Mouse (Mus musculus): Measurements from ENCODE around the gene Kl. TPM values are rescaled to one million over a fixed set of nuclear protein-coding genes. Genes with fewer than 3 reads are reported as not detected.

Gene Kl
- polyA plus RNA-seq, 1 experiment, result 0.90 TPM

DNA sequence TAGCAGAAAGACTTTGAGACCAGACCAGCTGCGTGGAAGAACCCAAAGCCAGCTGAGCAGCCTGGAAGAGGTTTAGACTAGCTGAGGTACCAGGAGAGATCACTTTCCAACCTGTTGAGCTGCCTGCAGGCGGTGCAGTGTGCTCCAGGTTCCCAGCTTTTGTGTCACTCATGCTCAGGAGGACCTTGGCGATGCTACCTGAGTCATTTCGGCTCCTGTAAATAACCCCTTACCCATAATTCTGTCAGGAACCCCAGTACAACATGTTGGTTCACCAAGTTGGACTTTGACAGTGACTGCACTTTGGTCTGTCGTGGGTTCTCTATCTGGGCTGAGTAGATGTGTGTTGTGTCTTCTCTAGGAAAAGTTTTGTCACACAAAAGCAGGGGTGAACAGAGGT, 66.0 kb downstream of the Kl start:
- no peak for DNase-seq (ENCODE audit: low read depth)
- TF ChIP-seq POLR2A (IDR thresholded peaks at IDR 0.05; ENCODE audit: borderline replicate concordance, extremely low read depth, insufficient read depth, insufficient read length, poor library complexity, severe bottlenecking), result no peak
- no peak for TF ChIP-seq CTCF (IDR thresholded peaks at IDR 0.05; ENCODE audit: borderline replicate concordance, extremely low read depth, insufficient read depth, insufficient read length)

DNA sequence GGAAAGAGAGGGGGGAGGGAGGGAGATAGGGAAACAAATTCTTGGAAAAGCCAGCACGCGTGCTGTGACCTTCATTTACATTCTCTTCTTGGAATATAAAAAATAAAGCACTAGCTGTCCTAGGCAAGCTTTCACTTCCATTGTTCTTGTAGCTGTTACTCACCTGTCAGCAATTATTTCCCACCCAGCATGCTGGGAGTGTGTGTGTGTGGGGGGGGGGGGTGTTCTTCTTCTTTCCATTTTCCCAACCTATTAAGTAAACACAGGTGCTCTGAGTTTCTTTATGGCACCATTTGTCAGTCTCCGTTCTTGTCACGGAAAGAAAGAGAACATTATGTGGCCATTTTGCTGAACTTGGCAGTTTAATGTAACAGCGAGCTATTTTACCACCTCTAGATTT, 66.6 kb downstream of the Kl start:
- peak; percentile 19 for DNase-seq (ENCODE audit: low read depth)
- no peak for TF ChIP-seq CTCF (IDR thresholded peaks at IDR 0.05; ENCODE audit: borderline replicate concordance, extremely low read depth, insufficient read depth, insufficient read length)
- TF ChIP-seq POLR2A (IDR thresholded peaks at IDR 0.05; ENCODE audit: borderline replicate concordance, extremely low read depth, insufficient read depth, insufficient read length, poor library complexity, severe bottlenecking), result no peak

DNA sequence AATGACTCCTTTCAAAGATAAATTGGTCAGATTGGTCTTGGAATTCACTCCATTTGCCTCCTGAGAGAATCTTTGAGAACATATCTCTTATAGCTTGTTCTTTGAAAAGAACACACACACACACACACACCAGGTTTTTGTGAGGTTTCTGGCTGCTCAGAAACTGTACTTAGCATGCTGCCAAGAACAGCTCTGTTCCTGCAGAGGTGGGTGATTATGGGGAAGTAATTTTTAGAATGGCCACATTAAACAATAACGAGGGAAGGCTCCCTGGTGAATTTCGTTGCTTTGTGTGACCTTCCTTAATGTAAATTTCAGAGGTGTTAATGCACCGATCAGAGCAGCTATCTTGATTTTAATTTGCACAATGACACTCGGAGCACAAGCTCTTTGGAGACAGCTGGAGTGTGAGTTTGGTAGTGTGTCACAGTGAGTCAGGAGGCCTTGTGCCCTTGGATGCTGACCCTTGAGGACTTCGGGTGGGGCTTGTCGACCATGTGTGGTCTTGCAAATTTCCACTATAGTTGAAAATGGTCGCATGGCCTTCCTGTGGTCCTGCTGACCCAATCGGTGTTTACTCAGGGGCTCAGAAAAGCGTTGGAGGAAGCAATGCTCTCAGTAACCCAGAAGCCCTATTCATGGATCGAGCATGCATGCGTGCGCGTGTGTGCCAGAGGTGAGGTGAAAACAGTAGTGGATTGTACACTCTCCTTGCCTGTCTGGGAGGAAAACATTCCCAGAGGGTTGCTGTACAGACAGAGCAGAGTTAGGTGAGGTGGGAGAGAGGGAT, 67.8 kb downstream of the Kl start:
- TF ChIP-seq CTCF (IDR thresholded peaks at IDR 0.05; ENCODE audit: borderline replicate concordance, extremely low read depth, insufficient read depth, insufficient read length) (no peak), POLR2A (IDR thresholded peaks at IDR 0.05; ENCODE audit: borderline replicate concordance, extremely low read depth, insufficient read depth, insufficient read length, poor library complexity, severe bottlenecking) (no peak)
- peak; percentile 39 for DNase-seq (ENCODE audit: low read depth)

DNA sequence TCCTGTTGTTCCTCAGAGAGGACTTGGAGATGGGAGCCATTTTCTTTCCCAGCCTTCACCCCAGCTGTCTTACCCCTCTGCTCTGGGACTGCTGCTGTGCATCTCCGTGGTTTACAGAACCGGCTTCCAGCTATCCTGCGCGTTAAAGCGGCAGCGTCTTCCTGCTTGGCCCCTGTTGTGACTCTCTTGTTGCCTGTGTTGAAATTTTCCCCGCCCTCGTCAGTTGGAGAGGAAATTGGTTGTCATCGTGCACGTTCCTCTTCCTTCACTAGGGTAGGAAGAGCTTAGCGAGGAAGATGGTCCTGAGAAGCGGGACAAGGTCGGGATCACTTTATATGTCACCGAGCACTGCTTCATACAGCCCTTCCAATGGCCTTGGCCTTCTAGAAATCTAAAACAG, 68.4 kb downstream of the Kl start:
- peak; percentile 2 for DNase-seq (ENCODE audit: low read depth)
- TF ChIP-seq CTCF (IDR thresholded peaks at IDR 0.05; ENCODE audit: borderline replicate concordance, extremely low read depth, insufficient read depth, insufficient read length), result no peak
- no peak for TF ChIP-seq POLR2A (IDR thresholded peaks at IDR 0.05; ENCODE audit: borderline replicate concordance, extremely low read depth, insufficient read depth, insufficient read length, poor library complexity, severe bottlenecking)

DNA sequence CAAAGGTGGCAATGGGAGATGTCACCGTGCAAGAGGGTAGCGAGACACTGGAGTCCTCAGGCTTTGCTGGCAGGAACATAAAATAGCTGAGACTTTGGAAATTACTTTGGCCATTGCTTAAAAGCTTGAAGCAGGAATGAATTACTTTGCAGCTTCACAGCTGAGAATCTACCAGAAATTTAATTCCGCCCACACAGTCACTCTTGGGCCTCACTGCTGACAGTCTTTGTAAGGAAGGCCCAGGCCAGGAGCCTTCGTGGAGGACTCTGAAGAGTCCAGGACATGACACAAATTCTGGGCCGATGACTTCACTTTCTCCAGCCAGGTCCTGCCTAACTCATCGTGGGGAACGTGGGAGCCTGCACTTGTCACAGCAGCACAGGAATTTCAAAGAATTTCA, 69.6 kb downstream of the Kl start:
- no peak for TF ChIP-seq CTCF (IDR thresholded peaks at IDR 0.05; ENCODE audit: borderline replicate concordance, extremely low read depth, insufficient read depth, insufficient read length)
- no peak for TF ChIP-seq POLR2A (IDR thresholded peaks at IDR 0.05; ENCODE audit: borderline replicate concordance, extremely low read depth, insufficient read depth, insufficient read length, poor library complexity, severe bottlenecking)

DNA sequence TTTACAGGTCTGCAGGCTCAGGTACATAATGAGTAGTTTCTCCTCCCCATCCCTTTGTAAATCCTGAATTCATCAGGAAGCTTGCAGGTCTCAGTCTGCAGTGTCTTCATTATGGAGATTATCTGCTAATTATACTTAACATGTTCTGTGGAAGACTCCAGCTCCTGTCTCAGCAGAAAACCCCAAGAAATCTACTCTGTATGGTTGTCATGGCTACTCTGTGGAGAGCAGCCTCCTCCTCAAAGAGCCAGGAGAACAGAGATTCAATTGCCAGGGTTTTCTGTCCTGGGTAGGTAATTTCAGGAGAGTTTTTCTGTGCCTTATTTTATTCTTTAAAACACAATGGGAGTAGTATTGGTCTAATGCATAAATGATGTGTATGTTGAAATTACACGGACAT, 70.5 kb downstream of the Kl start:
- TF ChIP-seq CTCF (IDR thresholded peaks at IDR 0.05; ENCODE audit: borderline replicate concordance, extremely low read depth, insufficient read depth, insufficient read length), result no peak
- DNase-seq (ENCODE audit: low read depth), result peak; percentile 67

More for the DNA sequence above, 69.6 kb downstream of the Kl start:
- no peak for DNase-seq (ENCODE audit: low read depth)

DNA sequence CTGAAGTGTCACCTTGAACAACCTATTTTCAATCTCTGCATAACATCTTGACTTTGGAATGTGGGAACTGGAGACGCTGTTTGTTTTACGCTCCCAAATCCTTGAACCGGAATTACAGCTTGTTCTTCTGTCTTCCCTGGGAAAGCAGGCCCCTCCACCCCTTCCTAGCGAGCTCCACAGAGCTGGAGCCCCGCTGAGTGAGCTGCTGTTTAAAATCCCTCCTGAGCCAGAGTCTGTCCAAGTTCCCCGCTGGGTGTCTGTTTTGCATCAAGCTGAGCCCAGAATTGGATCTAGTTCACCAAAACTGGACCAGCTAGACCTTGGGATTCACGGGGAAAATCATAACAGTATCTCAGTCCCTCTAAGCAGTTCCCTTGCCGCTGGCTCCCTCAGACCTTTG, 71.1 kb downstream of the Kl start:
- DNase-seq (ENCODE audit: low read depth), result peak; percentile 66
- TF ChIP-seq POLR2A (IDR thresholded peaks at IDR 0.05; ENCODE audit: borderline replicate concordance, extremely low read depth, insufficient read depth, insufficient read length, poor library complexity, severe bottlenecking) (no peak), CTCF (IDR thresholded peaks at IDR 0.05; ENCODE audit: borderline replicate concordance, extremely low read depth, insufficient read depth, insufficient read length) (no peak)

DNA sequence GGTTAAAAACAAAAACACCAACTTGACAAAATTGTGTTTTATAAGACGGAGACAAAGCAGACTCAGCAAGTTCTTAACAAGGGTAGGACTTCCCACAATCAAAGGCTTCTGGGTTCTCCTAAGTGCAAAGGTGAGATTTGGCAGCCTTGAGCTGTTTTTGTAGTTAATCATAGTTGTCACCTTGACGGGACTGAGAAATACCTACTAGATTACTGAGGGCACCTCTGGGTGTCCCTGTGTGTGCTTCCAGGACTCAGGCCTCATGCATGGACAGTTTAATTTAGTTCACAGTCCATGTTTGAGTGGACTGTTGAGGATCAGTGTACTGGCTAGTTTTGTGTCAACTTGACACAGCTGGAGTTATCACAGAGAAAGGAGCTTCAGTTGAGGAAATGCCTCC, 72.1 kb downstream of the Kl start:
- DNase-seq (ENCODE audit: low read depth), result no peak
- TF ChIP-seq CTCF (IDR thresholded peaks at IDR 0.05; ENCODE audit: borderline replicate concordance, extremely low read depth, insufficient read depth, insufficient read length), result no peak
- no peak for TF ChIP-seq POLR2A (IDR thresholded peaks at IDR 0.05; ENCODE audit: borderline replicate concordance, extremely low read depth, insufficient read depth, insufficient read length, poor library complexity, severe bottlenecking)

DNA sequence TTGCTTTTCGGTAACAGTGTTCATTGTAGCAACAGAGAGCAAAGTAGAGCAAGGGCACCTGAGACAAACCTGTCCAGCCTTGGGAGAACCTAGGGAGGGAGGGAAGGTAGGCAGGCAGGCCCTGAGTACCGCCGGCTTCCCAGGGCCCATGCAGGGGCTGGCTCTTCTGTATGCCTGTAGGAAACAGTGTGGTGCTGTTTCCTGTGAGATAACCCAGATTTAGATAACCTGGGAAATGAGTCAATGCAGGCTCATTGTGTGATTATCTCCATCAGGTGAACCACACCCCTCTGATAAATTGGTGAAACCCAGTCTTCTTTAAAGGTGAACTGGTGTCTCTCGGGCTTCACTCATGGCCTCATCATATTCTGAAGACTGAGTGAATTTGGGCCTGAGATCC, 73.7 kb downstream of the Kl start:
- TF ChIP-seq POLR2A (IDR thresholded peaks at IDR 0.05; ENCODE audit: borderline replicate concordance, extremely low read depth, insufficient read depth, insufficient read length, poor library complexity, severe bottlenecking), result no peak
- TF ChIP-seq CTCF (IDR thresholded peaks at IDR 0.05; ENCODE audit: borderline replicate concordance, extremely low read depth, insufficient read depth, insufficient read length), result no peak
- DNase-seq (ENCODE audit: low read depth), result no peak

DNA sequence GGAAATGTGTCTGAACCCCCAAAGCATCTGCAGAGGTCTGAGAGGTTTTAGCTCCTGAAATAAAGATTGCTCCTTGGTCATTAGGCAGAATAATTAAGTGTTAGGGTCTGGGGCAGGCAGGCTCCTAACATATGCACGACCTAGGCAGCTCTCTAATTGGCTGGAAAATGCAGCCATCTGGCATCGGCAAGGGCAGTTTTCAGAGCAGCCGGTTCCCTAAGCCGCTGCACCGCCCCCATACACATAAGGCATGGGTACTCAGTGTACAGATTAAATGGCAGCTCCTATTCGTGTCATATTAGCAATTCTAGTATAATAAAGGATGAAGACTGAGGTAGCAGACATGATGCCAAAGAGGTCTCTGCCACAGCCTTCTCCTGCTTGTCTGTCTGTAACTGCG, 74.8 kb downstream of the Kl start:
- TF ChIP-seq CTCF (IDR thresholded peaks at IDR 0.05; ENCODE audit: borderline replicate concordance, extremely low read depth, insufficient read depth, insufficient read length) (no peak), POLR2A (IDR thresholded peaks at IDR 0.05; ENCODE audit: borderline replicate concordance, extremely low read depth, insufficient read depth, insufficient read length, poor library complexity, severe bottlenecking) (no peak)
- DNase-seq (ENCODE audit: low read depth), result peak; percentile 93

DNA sequence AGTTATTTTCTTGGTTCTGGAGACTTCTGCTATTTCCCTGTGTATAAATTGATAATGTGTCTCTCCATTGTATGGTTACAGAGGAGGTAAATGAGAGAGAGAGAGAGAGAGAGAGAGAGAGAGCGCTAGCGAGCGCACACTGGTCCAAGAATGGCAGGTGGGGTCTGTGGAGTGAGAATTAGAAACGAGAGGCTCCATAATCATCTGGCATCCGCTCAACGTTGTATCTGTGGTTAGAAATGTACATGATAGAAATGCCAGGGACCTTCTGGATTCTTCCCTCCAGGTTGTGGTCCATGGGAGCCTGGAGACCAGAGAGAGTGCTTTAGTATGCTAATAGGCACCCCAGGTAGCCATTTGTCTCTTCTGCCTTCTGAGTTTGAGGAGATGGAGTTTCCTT, 76.5 kb downstream of the Kl start:
- TF ChIP-seq POLR2A (IDR thresholded peaks at IDR 0.05; ENCODE audit: borderline replicate concordance, extremely low read depth, insufficient read depth, insufficient read length, poor library complexity, severe bottlenecking) (no peak), CTCF (IDR thresholded peaks at IDR 0.05; ENCODE audit: borderline replicate concordance, extremely low read depth, insufficient read depth, insufficient read length) (no peak)
- DNase-seq (ENCODE audit: low read depth), result peak; percentile 79

DNA sequence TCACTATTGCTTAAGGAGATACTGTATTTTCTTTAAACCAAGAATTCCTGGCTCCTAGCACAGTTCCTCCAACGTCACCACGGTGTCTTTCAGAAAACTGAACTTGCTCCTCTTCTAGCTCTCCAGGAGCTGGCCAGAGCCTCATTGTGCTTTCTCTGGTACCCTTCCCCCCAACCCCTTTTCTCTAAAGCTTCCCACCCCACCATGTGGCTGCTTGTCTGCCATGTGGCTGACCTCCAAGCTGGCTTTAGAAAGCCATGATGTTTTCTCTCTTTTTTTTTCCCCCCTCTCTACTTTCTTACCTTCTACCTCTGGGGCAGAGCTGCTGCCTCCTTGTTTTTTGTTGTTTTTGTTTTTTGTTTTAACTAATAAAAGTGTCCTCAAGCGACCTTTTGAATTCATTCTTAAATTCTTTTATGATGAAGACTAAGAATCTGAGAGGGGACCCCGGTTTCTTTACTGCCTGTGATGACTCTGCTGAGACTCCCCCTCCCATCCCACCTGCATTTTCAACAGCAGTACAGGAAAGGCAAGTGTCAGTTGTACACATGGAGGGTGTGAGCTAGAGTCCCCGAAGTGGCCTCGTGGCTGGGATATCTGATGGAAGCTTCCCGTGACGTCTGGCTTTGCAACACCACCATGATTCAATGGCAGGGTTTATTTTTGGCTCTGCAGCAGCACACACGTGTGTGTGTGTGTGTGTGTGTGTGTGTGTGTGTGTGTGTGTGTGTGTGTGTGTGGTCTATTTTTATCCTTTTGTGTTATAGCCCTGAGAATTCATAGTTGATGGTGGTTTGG, 82.5 kb downstream of the Kl start:
- no peak for TF ChIP-seq CTCF (IDR thresholded peaks at IDR 0.05; ENCODE audit: borderline replicate concordance, extremely low read depth, insufficient read depth, insufficient read length)
- TF ChIP-seq POLR2A (IDR thresholded peaks at IDR 0.05; ENCODE audit: borderline replicate concordance, extremely low read depth, insufficient read depth, insufficient read length, poor library complexity, severe bottlenecking), result no peak
- DNase-seq (ENCODE audit: low read depth), result peak; percentile 43

Data from brain, embryonic 14.5 days (tissue).